Mouse (Mus musculus) MEL (cell line): ENCODE data around the gene Rffl. TPM values are rescaled to one million over a fixed set of nuclear protein-coding genes. Genes with fewer than 3 reads are reported as not detected.

ENCODE experiments used
- DNase-seq: peaks from one replicate; pipeline ENCODE4 v3.0.0; 2011; ENCODE audit warnings: low read depth, low spot score
- H3K27ac ChIP-seq: 2 replicates; pipeline ENCODE4 v1.5.1; 2012; ENCODE audit warnings: low read depth, mild to moderate bottlenecking, control low read depth, low read length, moderate library complexity; ENCODE audit not compliant: control insufficient read depth
- H3K27me3 ChIP-seq, 2 experiments: fragments of 150-350 bp in 1 of 2; sonication (generic) in 1 of 2; 2 replicates each; pipeline ENCODE4 v1.6.1; 2012; ENCODE audit warnings: low read length in 2 of 2, mild to moderate bottlenecking in 2 of 2, improper control_type of control experiment in 1 of 2, moderate library complexity in 1 of 2; ENCODE audit not compliant: insufficient read depth in 2 of 2, control insufficient read depth in 1 of 2
- H3K36me3 ChIP-seq, 2 experiments: 2 replicates each; pipeline ENCODE4 v1.6.1; 2012 to 2014; ENCODE audit warnings: low read length in 2 of 2, improper control_type of control experiment in 1 of 2, inconsistent platforms in 1 of 2, mild to moderate bottlenecking in 1 of 2; ENCODE audit not compliant: insufficient read depth in 2 of 2, control insufficient read depth in 1 of 2
- H3K4me1 ChIP-seq, 2 experiments: fragments of 150-350 bp in 1 of 2; sonication (generic) in 1 of 2; 2 replicates each; pipeline ENCODE4 v1.6.1; 2012; ENCODE audit warnings: low read length in 2 of 2, improper control_type of control experiment in 1 of 2, mild to moderate bottlenecking in 1 of 2; ENCODE audit not compliant: insufficient read depth in 2 of 2, control insufficient read depth in 1 of 2
- H3K4me3 ChIP-seq, 2 experiments: fragments of 150-350 bp in 1 of 2; sonication (generic) in 1 of 2; 2 replicates each; pipeline ENCODE4 v1.5.1; 2012; ENCODE audit warnings: low read depth in 2 of 2, low read length in 2 of 2, mild to moderate bottlenecking in 2 of 2, moderate library complexity in 2 of 2, control low read depth in 1 of 2, improper control_type of control experiment in 1 of 2; ENCODE audit not compliant: control insufficient read depth in 1 of 2, insufficient read depth in 1 of 2
- H3K79me2 ChIP-seq: 2 replicates; pipeline ENCODE4 v1.6.1; 2012; ENCODE audit warnings: mild to moderate bottlenecking, low read length, moderate library complexity; ENCODE audit not compliant: control insufficient read depth, poor library complexity, insufficient read depth
- H3K9ac ChIP-seq: 2 replicates; pipeline ENCODE4 v1.6.1; 2012; ENCODE audit warnings: low read depth, mild to moderate bottlenecking, control low read depth, low read length, moderate library complexity; ENCODE audit not compliant: control insufficient read depth, poor library complexity, severe bottlenecking
- H3K9me3 ChIP-seq: fragments of 150-350 bp; sonication (generic); replicated peaks from 2 replicates; pipeline ENCODE4 v1.6.1; 2012; ENCODE audit warnings: mild to moderate bottlenecking, low read length, improper control_type of control experiment, moderate library complexity; ENCODE audit not compliant: insufficient read depth
- BHLHE40 ChIP-seq: IDR thresholded peaks from 2 replicates; pipeline ENCODE4 v1.6.1; 2012; ENCODE audit warnings: low read depth, mild to moderate bottlenecking, inconsistent platforms, low read length, improper control_type of control experiment, borderline replicate concordance
- CHD1 ChIP-seq: IDR thresholded peaks from 2 replicates; pipeline ENCODE4 v1.6.1; 2012; ENCODE audit warnings: low read depth, mild to moderate bottlenecking, inconsistent platforms, low read length, improper control_type of control experiment
- CHD2 ChIP-seq: IDR thresholded peaks from 2 replicates; pipeline ENCODE4 v1.6.1; 2011; ENCODE audit warnings: low read length, improper control_type of control experiment
- CTCF ChIP-seq, 3 experiments: IDR thresholded peaks in 2 of 3; conservative IDR thresholded peaks in 1 of 3; 2 replicates each; pipeline ENCODE4 v1.5.1; 2011 to 2012; ENCODE audit warnings: low read length in 3 of 3, low read depth in 2 of 3, mild to moderate bottlenecking in 2 of 3, improper control_type of control experiment in 1 of 3, inconsistent platforms in 1 of 3, mixed read lengths in 1 of 3, moderate library complexity in 1 of 3; ENCODE audit not compliant: control insufficient read depth in 1 of 3, insufficient read depth in 1 of 3, poor library complexity in 1 of 3, severe bottlenecking in 1 of 3
- E2F4 ChIP-seq: IDR thresholded peaks from 2 replicates; pipeline ENCODE4 v1.6.1; 2011; ENCODE audit warnings: low read depth, low read length, improper control_type of control experiment, borderline replicate concordance
- ELF1 ChIP-seq: IDR thresholded peaks from 2 replicates; pipeline ENCODE4 v1.6.1; 2014; ENCODE audit warnings: low read depth, mild to moderate bottlenecking, inconsistent platforms, low read length, improper control_type of control experiment, moderate library complexity
- EP300 ChIP-seq, 2 experiments: IDR thresholded peaks; 2 replicates each; pipeline ENCODE4 v1.6.1; 2011; ENCODE audit warnings: improper control_type of control experiment in 2 of 2, low read length in 2 of 2, low read depth in 1 of 2, mild to moderate bottlenecking in 1 of 2
- ETS1 ChIP-seq: IDR thresholded peaks from 2 replicates; pipeline ENCODE4 v1.6.1; 2012; ENCODE audit warnings: low read depth, mild to moderate bottlenecking, inconsistent platforms, low read length, improper control_type of control experiment, moderate library complexity
- GATA1 ChIP-seq: IDR thresholded peaks from 2 replicates; pipeline ENCODE4 v1.6.1; 2011; ENCODE audit warnings: low read depth, low read length, improper control_type of control experiment
- HCFC1 ChIP-seq: IDR thresholded peaks from 2 replicates; pipeline ENCODE4 v1.6.1; 2012; ENCODE audit warnings: low read depth, mild to moderate bottlenecking, inconsistent platforms, low read length, improper control_type of control experiment, moderate library complexity
- JUND ChIP-seq: IDR thresholded peaks from 2 replicates; pipeline ENCODE4 v1.6.1; 2011; ENCODE audit warnings: low read depth, mild to moderate bottlenecking, improper control_type of control experiment, low read length
- KAT2A ChIP-seq: conservative IDR thresholded peaks from 2 replicates; pipeline ENCODE4 v1.6.1; 2012; ENCODE audit warnings: low read depth, low read length, improper control_type of control experiment, inconsistent platforms
- MAFK ChIP-seq: IDR thresholded peaks from 2 replicates; pipeline ENCODE4 v1.6.1; 2011; ENCODE audit warnings: low read depth, mild to moderate bottlenecking, low read length, improper control_type of control experiment, borderline replicate concordance
- MAX ChIP-seq: IDR thresholded peaks from 2 replicates; pipeline ENCODE4 v1.6.1; 2011; ENCODE audit warnings: low read length, improper control_type of control experiment
- MAZ ChIP-seq: IDR thresholded peaks from 2 replicates; pipeline ENCODE4 v1.6.1; 2012; ENCODE audit warnings: low read depth, mild to moderate bottlenecking, inconsistent platforms, low read length, improper control_type of control experiment
- MEF2A ChIP-seq: IDR thresholded peaks from 2 replicates; pipeline ENCODE4 v1.6.1; 2014; ENCODE audit warnings: low read depth, mild to moderate bottlenecking, inconsistent platforms, low read length, improper control_type of control experiment; ENCODE audit not compliant: poor library complexity, insufficient replicate concordance, severe bottlenecking; ENCODE audit errors: extremely low read depth
- MXI1 ChIP-seq: IDR thresholded peaks from 2 replicates; pipeline ENCODE4 v1.6.1; 2011; ENCODE audit warnings: mild to moderate bottlenecking, low read depth, low read length, improper control_type of control experiment
- MYB ChIP-seq: IDR thresholded peaks from 2 replicates; pipeline ENCODE4 v1.6.1; 2011; ENCODE audit warnings: mild to moderate bottlenecking, low read depth, low read length, improper control_type of control experiment
- MYC ChIP-seq: IDR thresholded peaks from 2 replicates; pipeline ENCODE4 v1.6.1; 2011; ENCODE audit warnings: low read depth, mild to moderate bottlenecking, low read length, improper control_type of control experiment, moderate library complexity
- NELFE ChIP-seq: IDR thresholded peaks from 2 replicates; pipeline ENCODE4 v1.6.1; 2011; ENCODE audit warnings: low read depth, low read length, improper control_type of control experiment
- NRF1 ChIP-seq: IDR thresholded peaks from 2 replicates; pipeline ENCODE4 v1.6.1; 2014; ENCODE audit warnings: low read depth, mild to moderate bottlenecking, inconsistent platforms, low read length, improper control_type of control experiment, moderate library complexity; ENCODE audit not compliant: poor library complexity, insufficient read depth, severe bottlenecking
- POLR2A ChIP-seq, 2 experiments: IDR thresholded peaks; 2 replicates each; pipeline ENCODE4 v1.6.1; 2011 to 2012; ENCODE audit warnings: low read length in 2 of 2, mild to moderate bottlenecking in 2 of 2, control low read depth in 1 of 2, improper control_type of control experiment in 1 of 2, low read depth in 1 of 2, moderate library complexity in 1 of 2; ENCODE audit not compliant: control insufficient read depth in 1 of 2, insufficient read depth in 1 of 2, poor library complexity in 1 of 2
- POLR2AphosphoS2 ChIP-seq: IDR thresholded peaks from 2 replicates; pipeline ENCODE4 v1.6.1; 2011; ENCODE audit warnings: low read length, improper control_type of control experiment
- POLR2AphosphoS5 ChIP-seq: IDR thresholded peaks from 2 replicates; pipeline ENCODE4 v1.6.1; 2012; ENCODE audit warnings: low read depth, borderline replicate concordance, mild to moderate bottlenecking, inconsistent platforms, low read length, moderate library complexity, mixed read lengths
- RAD21 ChIP-seq: IDR thresholded peaks from 2 replicates; pipeline ENCODE4 v1.6.1; 2011; ENCODE audit warnings: mild to moderate bottlenecking, low read depth, low read length, improper control_type of control experiment
- SMC3 ChIP-seq: IDR thresholded peaks from 2 replicates; pipeline ENCODE4 v1.6.1; 2011; ENCODE audit warnings: low read depth, low read length, improper control_type of control experiment
- TAL1 ChIP-seq: IDR thresholded peaks from 2 replicates; pipeline ENCODE4 v1.6.1; 2012; ENCODE audit warnings: mild to moderate bottlenecking, inconsistent platforms, low read length, moderate library complexity, mixed read lengths
- TBP ChIP-seq: IDR thresholded peaks from 2 replicates; pipeline ENCODE4 v1.8.0; 2011; ENCODE audit warnings: low read depth, low read length, improper control_type of control experiment
- TCF12 ChIP-seq: IDR thresholded peaks from 2 replicates; pipeline ENCODE4 v1.6.1; 2014; ENCODE audit warnings: low read depth, mild to moderate bottlenecking, inconsistent platforms, low read length, improper control_type of control experiment, moderate library complexity
- USF1 ChIP-seq: IDR thresholded peaks from 2 replicates; pipeline ENCODE4 v1.6.1; 2014; ENCODE audit warnings: low read depth, mild to moderate bottlenecking, inconsistent platforms, low read length, improper control_type of control experiment, moderate library complexity
- USF2 ChIP-seq, 2 experiments: IDR thresholded peaks; 2 replicates each; pipeline ENCODE4 v1.6.1; 2011 to 2012; ENCODE audit warnings: improper control_type of control experiment in 2 of 2, low read length in 2 of 2, borderline replicate concordance in 1 of 2, inconsistent platforms in 1 of 2, low read depth in 1 of 2, mild to moderate bottlenecking in 1 of 2; ENCODE audit not compliant: insufficient read depth in 1 of 2
- ZKSCAN1 ChIP-seq: IDR thresholded peaks from 2 replicates; pipeline ENCODE4 v1.6.1; 2012; ENCODE audit warnings: low read depth, mild to moderate bottlenecking, inconsistent platforms, low read length, improper control_type of control experiment, moderate library complexity
- ZMIZ1 ChIP-seq: IDR thresholded peaks from 2 replicates; pipeline ENCODE4 v1.6.1; 2012; ENCODE audit warnings: low read depth, mild to moderate bottlenecking, inconsistent platforms, low read length, improper control_type of control experiment, moderate library complexity
- polyA plus RNA-seq, 2 experiments: library from polyadenylated mRNA; stranded (reverse) in 1 of 2; unstranded in 1 of 2; fragments of >175 nt in 1 of 2; fragments of >200 nt in 1 of 2; gene quantifications; 2 replicates each; pipeline versions ENCODE4 v1.2.1 to v1.2.4; 2012; ENCODE audit warnings: low replicate concordance in 2 of 2, low read depth in 1 of 2; ENCODE audit not compliant: insufficient read length in 2 of 2, insufficient read depth in 1 of 2, missing spikeins in 1 of 2
- total RNA-seq: library from RNA; depleted of rRNA; stranded (reverse); fragments of 300-350 nt; gene quantifications from 2 replicates; pipeline ENCODE4 v1.2.3, GENCODE M21; 2012

Rffl gene
- total and polyA plus RNA-seq, 3 experiments: 15.2 to 17.8 TPM; not detected in 1

DNA sequence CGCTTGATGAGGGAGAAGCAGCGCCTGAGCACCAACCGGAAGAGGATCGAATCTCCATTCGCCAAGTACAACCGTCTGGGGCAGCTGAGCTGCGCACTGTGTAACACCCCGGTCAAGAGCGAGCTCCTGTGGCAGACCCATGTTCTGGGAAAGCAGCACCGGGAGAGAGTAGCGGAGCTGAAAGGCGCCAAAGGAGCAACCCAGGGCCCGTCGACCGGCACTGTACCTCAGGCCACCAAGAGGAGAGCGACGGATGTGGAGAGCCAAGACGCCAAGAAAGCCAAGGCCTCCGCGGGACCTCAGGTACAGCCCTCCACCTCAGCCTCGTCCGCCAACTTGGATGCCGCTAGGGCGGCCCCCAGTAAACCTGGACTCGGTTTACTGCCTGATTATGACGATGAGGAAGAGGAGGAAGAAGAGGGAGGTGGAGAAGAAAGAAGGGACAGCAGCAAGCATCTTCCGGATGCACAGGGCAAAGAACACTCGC lies 106.5 kb downstream of the Rffl start (continued):
- TF ChIP-seq TBP (no peak), CHD2 (no peak)

DNA sequence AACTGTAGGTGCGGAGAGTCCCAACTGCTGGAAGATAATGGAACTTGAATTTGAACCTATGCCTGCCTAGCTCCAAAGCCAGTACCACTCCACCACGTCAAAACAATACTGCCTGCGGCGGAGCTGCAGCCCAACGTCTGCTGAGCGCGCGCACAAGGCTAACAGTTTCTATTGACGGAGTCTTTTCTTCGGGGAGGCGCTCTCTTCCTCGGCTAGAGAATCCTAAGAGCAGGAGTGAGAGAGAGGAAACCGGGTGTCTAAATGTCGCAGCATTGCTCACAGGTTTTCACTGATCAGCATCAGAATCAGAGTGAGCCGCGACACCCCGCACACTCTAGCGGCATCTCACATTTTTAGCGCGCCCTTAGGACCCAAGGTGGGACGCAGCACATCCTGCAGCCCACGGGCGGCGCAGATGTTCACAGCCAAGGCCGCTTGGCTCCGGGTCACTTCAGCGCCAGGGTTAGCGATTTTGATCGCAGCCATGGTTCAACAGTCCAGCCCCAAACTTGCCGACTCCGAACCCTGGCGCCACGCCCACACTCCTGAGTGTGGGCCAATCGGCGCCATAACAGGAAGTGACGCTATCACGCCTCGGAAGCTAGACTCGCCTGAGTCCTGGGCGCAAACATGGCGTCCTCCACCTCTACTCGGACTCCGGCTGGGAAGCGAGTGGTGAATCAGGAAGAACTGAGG lies 107.1 kb downstream of the Rffl start, which contains the start of the genes Cct6b and Zfp830:
Gene Cct6b, minus strand, starts transcription at position 580 of the 696 bp plus-strand sequence.
Gene Zfp830, plus strand, starts transcription at position 604 of the 696 bp plus-strand sequence.
- DNase-seq: peak; percentile 99
- Histone ChIP-seq H3K79me2 (peaks cover 24% of the 10 kb centered on the region), H3K4me3 (peak within 1 kb of the TSS; percentile 77 to 89), H3K27ac (peak within 1 kb of the TSS; percentile 88), H3K4me1 (peaks cover 2 to 15% of the 10 kb centered on the region in 2 experiments), H3K27me3 (no peaks in the 10 kb centered on the region), H3K9ac (peak within 1 kb of the TSS; percentile 90), H3K36me3 (peaks cover 4 to 27% of the 10 kb centered on the region in 2 experiments; a peak in 3 of 4 replicates), H3K9me3 (no peaks in the 10 kb centered on the region)
- TF ChIP-seq USF1 (no peak), MEF2A (no peak), TCF12 (peak; percentile 84), MAFK (no peak), EP300 (IDR thresholded peaks at IDR 0.05; ENCODE audit: low read depth in 1 of 2, low read length in 2 of 2) (no peak), JUND (no peak), USF2 (IDR thresholded peaks at IDR 0.05; ENCODE audit: borderline replicate concordance in 1 of 2, insufficient read depth in 1 of 2, low read depth in 1 of 2, low read length in 2 of 2) (no peak), POLR2AphosphoS2 (peak; percentile 97; the same call in 1 of the 2 replicates), SMC3 (no peak), MAX (peak; percentile 35), CHD2 (no peak), KAT2A (no peak; the same call in 1 of the 2 replicates), ELF1 (peak; percentile 60), E2F4 (no peak; the same call in 1 of the 2 replicates), BHLHE40 (no peak), MYB (no peak), CTCF (IDR thresholded peaks at IDR 0.05 in 2 of 3, conservative IDR thresholded peaks at IDR 0.05 in 1 of 3; ENCODE audit: control insufficient read depth in 1 of 3, insufficient read depth in 1 of 3, low read depth in 2 of 3, low read length in 3 of 3, poor library complexity in 1 of 3, severe bottlenecking in 1 of 3) (peak in 1 of 3 experiments; percentile 19; a peak in 2 of 6 replicates), NELFE (peak; percentile 98), POLR2AphosphoS5 (no peak), MYC (no peak), NRF1 (peak; percentile 33; the same call in 1 of the 2 replicates), ETS1 (0 out of 2 replicates have a peak, but pooled peaks have one; percentile 31), TAL1 (no peak), GATA1 (no peak), RAD21 (no peak), MAZ (0 out of 2 replicates have a peak, but pooled peaks have one; percentile 2), CHD1 (no peak; the same call in 1 of the 2 replicates), ZMIZ1 (peak; percentile 96), ZKSCAN1 (no peak), MXI1 (peak; percentile 71; the same call in 1 of the 2 replicates), POLR2A (IDR thresholded peaks at IDR 0.05; ENCODE audit: control insufficient read depth in 1 of 2, insufficient read depth in 1 of 2, low read depth in 1 of 2, low read length in 2 of 2, poor library complexity in 1 of 2) (peak; percentile 91 to 98; a peak in 3 of 4 replicates), HCFC1 (peak; percentile 88)
